Mouse (Mus musculus) liver, adult (tissue): ENCODE data around the gene Tmem53.

Experiments
- GATA4 ChIP-seq: IDR thresholded peaks from 2 replicates; pipeline ENCODE4 v1.6.1; 2014; ENCODE audit warnings: mild to moderate bottlenecking, low read length; ENCODE audit not compliant: insufficient replicate concordance

Tmem53 gene

GRCm38 (mm10) chr4:117267284-117267683 is 15.5 kb downstream of the Tmem53 start:
- no peak for TF ChIP-seq GATA4

- no peak for TF ChIP-seq GATA4
These were observed 16.2 kb downstream of the Tmem53 start for GRCm38 (mm10) chr4:117267831-117268437.

- TF ChIP-seq GATA4, result no peak
These were observed 18.5 kb downstream of the Tmem53 start for GRCm38 (mm10) chr4:117270278-117270677.

- TF ChIP-seq GATA4, result no peak
These were observed 20.7 kb downstream of the Tmem53 start for GRCm38 (mm10) chr4:117272459-117272858.

GRCm38 (mm10) chr4:117274720-117275119 is 23.0 kb downstream of the Tmem53 start:
- TF ChIP-seq GATA4, result no peak

- TF ChIP-seq GATA4, result no peak
These were observed 24.5 kb downstream of the Tmem53 start for GRCm38 (mm10) chr4:117276281-117276711.

GRCm38 (mm10) chr4:117277021-117277420 is 25.3 kb downstream of the Tmem53 start:
- no peak for TF ChIP-seq GATA4

- no peak for TF ChIP-seq GATA4
These were observed 25.9 kb downstream of the Tmem53 start for GRCm38 (mm10) chr4:117277687-117278086.

- TF ChIP-seq GATA4, result no peak
These were observed 26.9 kb downstream of the Tmem53 start for GRCm38 (mm10) chr4:117278381-117279252.

- TF ChIP-seq GATA4, result no peak
These were observed 27.5 kb downstream of the Tmem53 start for GRCm38 (mm10) chr4:117279253-117279642.

GRCm38 (mm10) chr4:117280397-117280930 is 28.7 kb downstream of the Tmem53 start:
- no peak for TF ChIP-seq GATA4

GRCm38 (mm10) chr4:117281090-117281845 is 29.5 kb downstream of the Tmem53 start:
- no peak for TF ChIP-seq GATA4

- no peak for TF ChIP-seq GATA4
These were observed 31.8 kb downstream of the Tmem53 start for GRCm38 (mm10) chr4:117283271-117284191.

GRCm38 (mm10) chr4:117284363-117284762 is 32.6 kb downstream of the Tmem53 start:
- TF ChIP-seq GATA4, result no peak

GRCm38 (mm10) chr4:117288277-117288926 is 36.7 kb downstream of the Tmem53 start:
- TF ChIP-seq GATA4, result no peak
